Mouse (Mus musculus) limb, embryonic 13.5 days (tissue): ENCODE results near the gene Asap2. TPM values are rescaled to one million over a fixed set of nuclear protein-coding genes. Genes with fewer than 3 reads are reported as not detected.

ENCODE experiments used
- ATAC-seq: fragments of 200-750 bp; cut with Nextera tagmentation; 2 replicates; pipeline ENCODE4 v1.8.0; 2017; ENCODE audit warnings: low read depth, moderate number of reproducible peaks, moderate TSS enrichment; ENCODE audit not compliant: low FRiP score
- H3K27ac ChIP-seq: fragments of 300-500 bp; sonication (generic); 2 replicates; pipeline ENCODE4 v1.5.1; 2015; ENCODE audit warnings: inconsistent platforms, mild to moderate bottlenecking, moderate library complexity
- H3K27me3 ChIP-seq: fragments of 300-500 bp; sonication (generic); 2 replicates; pipeline ENCODE4 v1.6.1; 2015; ENCODE audit warnings: mild to moderate bottlenecking, inconsistent platforms
- H3K36me3 ChIP-seq: fragments of 300-500 bp; sonication (generic); 2 replicates; pipeline ENCODE4 v1.6.1; 2015; ENCODE audit warnings: inconsistent platforms, mild to moderate bottlenecking, moderate library complexity
- H3K4me1 ChIP-seq: fragments of 300-500 bp; sonication (generic); 2 replicates; pipeline ENCODE4 v1.6.1; 2015; ENCODE audit warnings: inconsistent platforms
- H3K4me2 ChIP-seq: fragments of 300-500 bp; sonication (generic); replicated peaks from 2 replicates; pipeline ENCODE4 v1.6.1; 2015; ENCODE audit warnings: inconsistent platforms, mild to moderate bottlenecking, moderate library complexity
- H3K4me3 ChIP-seq: fragments of 300-500 bp; sonication (generic); 2 replicates; pipeline ENCODE4 v1.5.1; 2015; ENCODE audit warnings: moderate library complexity, mild to moderate bottlenecking, inconsistent platforms
- H3K9ac ChIP-seq: fragments of 300-500 bp; sonication (generic); 2 replicates; pipeline ENCODE4 v1.6.1; 2015; ENCODE audit warnings: mild to moderate bottlenecking, inconsistent platforms
- H3K9me3 ChIP-seq: fragments of 300-500 bp; sonication (generic); 2 replicates; pipeline ENCODE4 v1.6.1; 2016; ENCODE audit warnings: inconsistent platforms
- WGBS: fragments of 180-500 bp; shearing (Covaris S2); methylation state at CpG from one replicate; pipeline ENCODE4 v1.1.7; 2015; 5-methylcytosine and 5-hydroxymethylcytosine counted together
- polyA plus RNA-seq: library from polyadenylated mRNA; unstranded; fragments of >200 nt; fragmentation: Nextera tagmentation; extraction: Ambion mirVana; gene quantifications from 2 replicates; pipeline ENCODE4 v1.2.1, GENCODE M21; 2015

Asap2 gene
- polyA plus RNA-seq, 1 experiment from 2014 or later: 10.7 TPM

DNA sequence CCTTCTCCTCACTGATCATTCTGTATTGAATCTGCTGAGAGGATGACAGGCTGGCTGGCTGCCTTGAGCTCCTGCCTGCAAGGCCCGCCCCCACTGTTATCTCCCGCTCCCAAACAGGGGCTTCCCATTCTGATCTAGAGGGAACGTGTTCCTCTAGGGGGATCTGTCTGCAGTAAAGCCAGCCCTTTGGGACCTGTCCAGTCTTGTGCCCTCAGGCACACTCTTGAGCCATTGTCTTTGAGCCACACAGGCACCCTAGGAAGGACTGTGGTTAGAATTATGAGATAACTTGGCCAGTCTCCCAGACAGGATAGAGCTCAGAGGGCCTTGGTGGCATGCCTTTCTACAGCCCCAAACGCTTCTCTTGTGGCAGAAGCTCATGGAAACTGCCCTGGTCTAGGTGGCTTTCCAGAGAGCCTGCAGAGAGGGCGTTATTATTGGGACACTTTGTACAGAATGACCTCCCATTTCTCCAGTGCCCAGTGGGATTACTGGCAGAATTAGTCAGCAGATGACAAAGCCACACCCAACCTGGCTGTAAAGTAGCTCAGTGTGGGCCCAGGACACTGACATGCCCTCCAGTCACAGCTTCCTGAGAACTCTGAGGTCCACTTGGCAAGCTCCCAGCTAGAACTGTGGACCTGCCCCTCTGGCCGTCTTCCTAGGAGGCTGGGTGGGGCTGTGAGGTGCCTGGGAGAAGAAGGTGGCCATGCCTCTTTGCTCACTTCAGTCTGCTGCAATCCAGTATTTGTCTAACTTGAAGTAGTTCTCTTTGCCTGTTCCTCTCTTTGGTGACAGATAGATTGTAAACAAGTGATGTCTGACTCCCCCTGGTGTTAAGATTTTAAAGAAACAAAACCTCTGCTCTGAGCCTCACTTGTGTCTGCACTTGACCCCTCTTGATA lies 237.1 kb downstream of the Asap2 start:
- peaks cover 6% of the 10 kb centered on the region; the same call in 1 of the 2 replicates for H3K4me1 ChIP-seq
- H3K4me3 ChIP-seq: no peak overlapping the region
- no peak overlapping the region for H3K4me2 ChIP-seq
- ATAC-seq: no peak
- H3K36me3 ChIP-seq: peaks cover 58% of the 10 kb centered on the region
- no peaks in the 10 kb centered on the region for H3K9me3 ChIP-seq
- no peak overlapping the region for H3K27ac ChIP-seq
- 66% methylated on average over 6 of the region's 6 CpGs for WGBS
- no peak overlapping the region for H3K9ac ChIP-seq
- no peaks in the 10 kb centered on the region for H3K27me3 ChIP-seq

DNA sequence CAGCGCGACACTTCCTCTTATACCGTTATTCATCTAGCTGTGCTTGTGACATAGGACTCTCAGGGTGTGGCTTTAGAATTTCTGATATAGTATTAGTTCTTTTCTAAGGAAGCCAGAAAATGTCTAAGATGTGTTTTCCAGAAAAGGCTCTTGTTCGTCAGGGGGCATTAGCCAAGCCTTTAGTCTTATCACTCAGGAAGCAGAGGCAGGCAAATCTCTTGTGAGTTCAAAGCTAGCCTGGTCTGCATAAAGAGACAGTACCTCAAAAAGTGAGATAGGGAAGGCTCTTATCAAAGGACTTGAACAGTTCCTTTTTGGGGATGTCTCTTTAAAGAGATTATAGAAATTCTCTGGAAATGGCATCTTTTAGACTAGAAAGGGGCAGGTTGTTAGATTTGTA lies 238.4 kb downstream of the Asap2 start:
- no peaks in the 10 kb centered on the region for H3K27me3 ChIP-seq

DNA sequence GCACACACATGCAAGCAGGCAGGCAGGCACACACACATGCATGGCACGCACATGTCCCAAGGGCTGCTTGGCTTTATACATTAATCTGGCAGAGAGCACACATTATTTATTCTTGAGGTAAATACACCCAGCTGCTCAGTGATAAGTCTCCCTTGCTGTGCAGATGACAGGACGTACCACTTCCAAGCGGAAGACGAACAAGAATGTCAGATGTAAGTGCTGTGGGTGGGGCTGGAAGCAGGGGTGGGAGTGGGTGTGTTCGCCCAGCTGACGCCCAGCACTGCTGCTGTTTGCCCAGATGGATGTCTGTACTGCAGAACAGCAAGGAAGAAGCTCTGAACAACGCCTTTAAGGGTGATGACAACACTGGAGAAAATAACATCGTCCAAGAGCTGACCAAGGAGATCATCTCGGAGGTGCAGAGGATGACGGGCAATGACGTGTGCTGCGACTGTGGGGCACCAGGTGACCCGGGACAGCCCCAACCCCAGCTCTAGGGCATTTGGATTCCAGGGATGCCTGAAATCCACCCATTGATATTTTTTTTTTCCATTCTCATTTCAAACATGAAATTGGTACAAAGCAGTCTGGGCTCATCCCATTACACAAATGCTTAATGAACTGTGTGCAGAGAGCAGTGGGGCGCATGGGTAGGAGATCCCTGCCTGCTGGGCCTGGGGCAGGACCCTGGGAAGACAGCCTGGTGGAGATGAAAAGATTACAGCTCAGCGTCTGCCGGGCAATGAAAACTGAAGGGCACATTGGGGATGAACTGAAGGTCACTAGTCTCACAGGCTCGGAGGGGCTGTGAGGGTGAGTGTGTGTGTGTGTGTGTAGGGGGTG lies 239.0 kb downstream of the Asap2 start:
- H3K27ac ChIP-seq: no peak overlapping the region
- H3K9me3 ChIP-seq: no peaks in the 10 kb centered on the region
- no peaks in the 10 kb centered on the region for H3K27me3 ChIP-seq
- no peak for ATAC-seq
- H3K9ac ChIP-seq: no peak overlapping the region
- H3K4me3 ChIP-seq: no peak overlapping the region
- H3K36me3 ChIP-seq: peaks cover 56% of the 10 kb centered on the region
- WGBS: 86% methylated on average over 17 of the region's 17 CpGs
- H3K4me1 ChIP-seq: peaks cover 6% of the 10 kb centered on the region; the same call in 1 of the 2 replicates
- no peak overlapping the region for H3K4me2 ChIP-seq

More for the DNA sequence above, 238.4 kb downstream of the Asap2 start:
- H3K4me1 ChIP-seq: peaks cover 6% of the 10 kb centered on the region; the same call in 1 of the 2 replicates
- no peaks in the 10 kb centered on the region for H3K9me3 ChIP-seq
- H3K27ac ChIP-seq: no peak overlapping the region
- ATAC-seq: no peak
- no peak overlapping the region for H3K4me3 ChIP-seq
- H3K4me2 ChIP-seq: no peak overlapping the region
- no peak overlapping the region for H3K9ac ChIP-seq
- 93% methylated on average over 4 of the region's 4 CpGs for whole genome bisulfite sequencing
- peaks cover 61% of the 10 kb centered on the region for H3K36me3 ChIP-seq

DNA sequence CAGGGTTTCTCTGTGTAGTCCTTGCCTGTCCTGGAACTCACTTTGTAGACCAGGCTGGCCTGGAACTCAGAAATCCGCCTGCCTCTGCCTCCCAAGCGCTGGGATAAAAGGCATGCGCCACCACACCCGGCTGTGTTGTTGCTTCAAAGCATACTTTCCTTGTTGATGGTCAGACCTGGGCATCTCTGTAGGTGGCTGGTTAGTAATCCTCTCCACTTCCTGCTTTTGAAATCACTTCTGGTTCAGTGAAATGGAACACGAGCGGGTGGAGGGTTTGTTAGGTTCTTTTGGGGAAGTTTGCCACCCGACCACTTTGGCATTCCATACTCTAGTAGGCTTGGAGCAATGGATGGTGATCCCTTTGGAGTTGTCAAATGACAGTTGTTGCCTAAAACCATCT lies 243.5 kb downstream of the Asap2 start:
- Histone ChIP-seq H3K4me3 (no peak overlapping the region), H3K27ac (no peak overlapping the region), H3K36me3 (peaks cover 89% of the 10 kb centered on the region), H3K4me2 (no peak overlapping the region), H3K9me3 (no peaks in the 10 kb centered on the region), H3K4me1 (no peaks in the 10 kb centered on the region), H3K27me3 (no peaks in the 10 kb centered on the region), H3K9ac (no peak overlapping the region)
- ATAC-seq: no peak
- WGBS: 88% methylated on average over 7 of the region's 7 CpGs

DNA sequence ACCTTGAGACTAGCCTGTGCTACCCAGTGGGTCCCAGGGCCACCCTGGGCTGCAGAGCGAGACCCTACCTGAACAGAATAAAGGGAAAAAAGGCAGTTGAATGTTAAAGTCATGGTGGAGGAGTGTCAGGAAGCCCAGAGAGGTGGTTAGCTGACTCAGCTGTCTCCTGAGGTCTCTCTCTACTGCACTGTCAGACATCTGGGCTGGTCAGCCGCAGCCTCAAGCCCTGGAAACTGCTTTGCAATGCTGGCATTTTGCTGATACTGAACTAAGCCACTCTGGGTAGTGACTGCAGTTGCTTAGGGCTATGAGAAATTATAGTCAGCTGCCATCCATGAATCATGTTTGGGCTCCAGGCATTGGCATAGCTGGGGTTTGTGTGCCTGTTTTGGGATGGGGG lies 244.3 kb downstream of the Asap2 start:
- Histone ChIP-seq H3K36me3 (peaks cover 90% of the 10 kb centered on the region), H3K27ac (no peak overlapping the region), H3K4me2 (no peak overlapping the region), H3K27me3 (no peaks in the 10 kb centered on the region), H3K4me1 (no peaks in the 10 kb centered on the region), H3K9me3 (no peaks in the 10 kb centered on the region), H3K4me3 (no peak overlapping the region), H3K9ac (no peak overlapping the region)
- no peak for ATAC-seq
- WGBS: 95% methylated on average over 2 of the region's 2 CpGs

DNA sequence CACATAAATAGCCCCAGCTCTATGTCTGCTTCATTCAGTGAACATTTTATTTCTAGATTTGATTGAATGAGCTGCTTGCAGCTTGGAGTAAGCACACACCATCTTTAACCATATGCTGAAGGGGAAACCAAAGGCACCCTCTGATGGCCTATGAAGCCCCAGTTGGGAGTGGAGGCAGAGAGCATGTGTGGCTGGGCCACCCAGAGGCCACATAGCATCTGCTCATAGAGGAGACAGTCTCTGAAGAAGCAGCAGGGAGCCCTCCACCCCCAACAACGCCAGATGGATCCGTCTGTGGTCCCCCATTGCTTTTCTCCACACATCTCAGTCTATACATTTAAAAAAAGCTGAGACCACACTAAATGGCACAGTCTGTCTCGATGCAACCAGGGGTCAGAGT lies 251.7 kb downstream of the Asap2 start:
- 84% methylated on average over 3 of the region's 3 CpGs for WGBS
- H3K9me3 ChIP-seq: no peaks in the 10 kb centered on the region
- no peak overlapping the region for H3K9ac ChIP-seq
- H3K27me3 ChIP-seq: no peaks in the 10 kb centered on the region
- H3K36me3 ChIP-seq: peaks cover 89% of the 10 kb centered on the region
- H3K4me1 ChIP-seq: no peaks in the 10 kb centered on the region
- H3K27ac ChIP-seq: no peak overlapping the region
- no peak overlapping the region for H3K4me2 ChIP-seq
- no peak overlapping the region for H3K4me3 ChIP-seq
- no peak for ATAC-seq

DNA sequence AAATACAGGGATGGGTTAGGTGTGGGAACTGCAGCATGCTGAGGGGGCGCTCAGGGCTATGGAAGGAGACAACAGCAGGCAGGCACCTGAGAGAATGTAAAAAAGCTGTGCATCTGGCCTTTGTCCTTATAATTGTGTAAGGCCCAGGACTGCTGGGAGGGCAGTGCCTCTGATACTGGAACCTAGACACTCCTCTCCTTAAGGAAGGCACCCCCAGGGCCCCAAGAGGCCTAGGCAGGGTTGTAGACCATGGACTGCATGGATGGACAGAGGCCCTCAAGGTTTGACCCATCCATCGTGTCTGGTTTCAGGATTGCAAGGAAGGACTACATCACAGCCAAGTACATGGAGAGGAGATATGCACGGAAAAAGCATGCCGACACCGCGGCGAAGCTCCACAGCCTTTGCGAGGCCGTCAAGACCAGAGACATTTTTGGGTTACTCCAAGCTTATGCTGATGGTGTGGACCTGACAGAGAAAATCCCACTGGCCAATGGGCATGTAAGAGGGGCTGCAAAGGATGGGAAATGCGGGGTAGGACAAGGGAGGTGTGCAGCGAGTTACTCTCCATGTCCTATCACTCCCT lies 254.2 kb downstream of the Asap2 start:
- H3K4me3 ChIP-seq: no peak overlapping the region
- H3K36me3 ChIP-seq: peaks cover 87% of the 10 kb centered on the region
- ATAC-seq: no peak
- H3K9ac ChIP-seq: no peak overlapping the region
- H3K4me1 ChIP-seq: no peaks in the 10 kb centered on the region
- no peak overlapping the region for H3K4me2 ChIP-seq
- H3K27me3 ChIP-seq: no peaks in the 10 kb centered on the region
- H3K9me3 ChIP-seq: no peaks in the 10 kb centered on the region
- H3K27ac ChIP-seq: no peak overlapping the region
- WGBS: 97% methylated on average over 11 of the region's 11 CpGs

DNA sequence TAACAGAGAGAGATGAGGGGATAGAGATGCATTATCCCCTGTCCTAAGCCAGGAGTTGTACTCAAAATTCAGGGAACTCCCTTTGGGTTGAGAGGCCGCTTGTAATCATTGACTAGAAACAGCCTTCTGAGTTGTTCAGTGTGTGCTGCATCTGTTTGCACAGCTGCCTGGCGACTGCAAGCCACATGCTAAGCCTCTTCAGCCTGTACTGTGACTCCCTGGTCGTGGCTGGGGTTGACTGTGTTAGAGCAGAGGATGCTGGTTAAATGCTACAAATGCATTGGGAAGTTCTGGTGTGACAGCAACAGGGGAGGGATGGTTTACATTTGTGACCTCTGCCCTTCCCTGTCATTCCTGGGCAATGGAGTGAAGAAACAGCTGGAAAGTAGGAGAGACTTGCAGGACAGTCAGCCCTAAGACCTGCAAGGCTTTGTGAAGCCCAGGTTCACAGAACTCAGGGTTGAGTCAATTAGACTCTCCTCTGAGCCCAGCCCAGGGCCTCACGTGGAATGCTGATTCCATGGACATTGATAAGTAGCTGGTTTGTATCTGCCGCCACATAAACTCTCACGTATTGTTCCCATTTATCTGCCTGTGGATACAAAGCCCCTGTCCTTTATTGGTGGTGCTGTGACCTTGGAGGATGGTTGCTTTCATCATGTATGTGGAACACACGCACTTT lies 257.6 kb downstream of the Asap2 start:
- peaks cover 94% of the 10 kb centered on the region for H3K36me3 ChIP-seq
- H3K27me3 ChIP-seq: no peaks in the 10 kb centered on the region
- H3K4me2 ChIP-seq: no peak overlapping the region
- H3K4me1 ChIP-seq: no peaks in the 10 kb centered on the region
- no peak overlapping the region for H3K27ac ChIP-seq
- no peak overlapping the region for H3K4me3 ChIP-seq
- no peaks in the 10 kb centered on the region for H3K9me3 ChIP-seq
- WGBS: 77% methylated on average over 7 of the region's 7 CpGs
- no peak for ATAC-seq
- no peak overlapping the region for H3K9ac ChIP-seq

DNA sequence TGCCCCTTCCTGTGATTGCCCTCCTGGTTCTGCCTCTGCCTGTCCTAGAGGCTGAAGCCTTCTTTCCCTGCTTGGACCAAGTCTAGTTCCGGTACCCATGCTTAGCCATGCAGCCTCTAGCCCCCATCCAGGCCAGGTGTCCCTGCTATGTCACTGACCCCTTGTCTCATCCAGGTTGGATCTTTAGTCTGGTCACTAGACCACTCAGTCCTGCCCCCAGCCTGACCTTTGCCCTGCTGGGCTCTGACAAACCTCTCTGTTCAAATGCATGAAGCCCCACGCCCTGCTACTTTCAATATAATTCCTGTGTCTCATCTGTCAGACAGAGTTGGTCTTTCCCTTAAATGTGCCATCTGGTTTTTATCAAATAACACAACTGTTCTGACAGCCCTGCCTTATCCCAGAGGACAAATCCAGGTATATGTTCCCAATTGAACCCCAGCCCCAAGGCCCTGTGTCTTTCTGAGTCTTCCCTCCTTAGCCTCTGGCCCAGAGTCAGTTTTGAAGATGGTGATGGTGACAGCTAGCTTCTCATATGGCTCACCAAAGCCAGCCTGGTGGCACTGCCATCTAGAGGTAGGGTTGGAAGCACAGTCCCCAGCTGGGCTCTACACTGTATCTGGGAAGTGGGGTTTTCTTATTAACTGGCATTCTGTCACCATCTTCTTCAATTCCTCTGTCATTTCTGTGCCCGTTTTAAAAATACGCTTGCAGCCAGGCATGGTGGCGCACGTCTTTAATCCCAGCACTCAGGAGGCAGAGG lies 270.4 kb downstream of the Asap2 start:
- H3K9ac ChIP-seq: no peak overlapping the region
- H3K27me3 ChIP-seq: no peaks in the 10 kb centered on the region
- no peak overlapping the region for H3K4me3 ChIP-seq
- WGBS: 83% methylated on average over 6 of the region's 6 CpGs
- H3K27ac ChIP-seq: no peak overlapping the region
- H3K9me3 ChIP-seq: no peaks in the 10 kb centered on the region
- H3K4me2 ChIP-seq: no peak overlapping the region
- no peak for ATAC-seq
- peaks cover 90% of the 10 kb centered on the region for H3K36me3 ChIP-seq
- no peaks in the 10 kb centered on the region for H3K4me1 ChIP-seq

DNA sequence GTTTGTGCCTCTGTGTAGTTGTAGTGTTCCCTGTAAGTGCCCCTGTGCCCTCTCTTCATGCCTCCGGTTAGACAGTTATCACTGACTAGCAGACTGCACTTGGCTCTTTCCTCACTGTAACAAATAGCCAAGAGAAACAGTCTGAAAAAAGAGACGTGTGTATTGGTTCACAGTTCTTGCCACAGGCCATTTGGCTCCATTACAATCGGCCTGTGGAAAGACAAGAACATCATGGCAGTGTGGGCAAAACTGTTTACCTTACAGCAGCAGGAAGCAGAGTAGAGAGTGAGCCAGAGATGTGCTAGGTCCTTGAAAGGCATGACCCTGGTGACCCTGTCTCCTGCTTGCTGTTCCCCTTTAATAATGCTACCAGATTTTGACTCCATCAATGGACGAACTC lies 271.3 kb downstream of the Asap2 start:
- H3K4me3 ChIP-seq: no peak overlapping the region
- no peak overlapping the region for H3K27ac ChIP-seq
- H3K4me1 ChIP-seq: no peaks in the 10 kb centered on the region
- peaks cover 90% of the 10 kb centered on the region for H3K36me3 ChIP-seq
- no peaks in the 10 kb centered on the region for H3K9me3 ChIP-seq
- no peak overlapping the region for H3K4me2 ChIP-seq
- H3K27me3 ChIP-seq: no peaks in the 10 kb centered on the region
- WGBS: 79% methylated on average over 4 of the region's 4 CpGs
- no peak overlapping the region for H3K9ac ChIP-seq
- no peak for ATAC-seq

DNA sequence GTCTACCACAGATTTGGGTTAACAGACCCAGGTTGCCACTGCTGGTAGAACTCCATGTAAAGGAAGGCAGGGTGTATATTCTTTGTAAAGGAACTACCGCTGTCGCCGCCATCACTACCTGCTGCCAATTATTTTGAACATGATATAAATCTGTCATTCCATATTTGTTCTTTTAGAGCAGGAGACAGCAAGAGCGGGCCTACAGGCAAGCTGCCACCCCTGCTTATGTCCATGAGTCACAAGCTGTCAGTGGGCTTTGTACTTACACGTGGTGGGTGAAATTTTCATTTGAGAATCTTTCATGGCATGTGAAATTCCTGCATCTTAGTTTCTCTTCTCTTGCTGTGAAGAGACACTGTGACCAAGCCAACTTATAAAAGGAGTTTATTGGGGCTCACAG lies 273.0 kb downstream of the Asap2 start:
- Histone ChIP-seq H3K27ac (no peak overlapping the region), H3K36me3 (peaks cover 78% of the 10 kb centered on the region)

More for the DNA sequence above, 273.0 kb downstream of the Asap2 start:
- H3K27me3 ChIP-seq: no peaks in the 10 kb centered on the region
- no peaks in the 10 kb centered on the region for H3K9me3 ChIP-seq
- no peak overlapping the region for H3K9ac ChIP-seq
- no peaks in the 10 kb centered on the region for H3K4me1 ChIP-seq
- H3K4me3 ChIP-seq: no peak overlapping the region
- H3K4me2 ChIP-seq: no peak overlapping the region
- 95% methylated on average over 5 of the region's 5 CpGs for WGBS
- no peak for ATAC-seq
